In genomic region chrX:99154358-99154757, GRCm38 (mm10) we compare ENCODE assay signal across 19 mouse cellular contexts.
"Had no signal": no experiment of that assay in that cellular context is flagged by ENCODE, and none has a peak within 500 bp of the region (broad histone marks: within the 10 kb centered on the region; RNA-seq: fewer than 3 reads in every experiment).

No protein-coding gene starts in this region.

- H3K36me3 ChIP-seq: liver, embryonic 15.5 days; midbrain, embryonic 12.5 days had no signal

- H3K9ac ChIP-seq: kidney, embryonic 15.5 days; liver, embryonic 15.5 days; lung, embryonic 14.5 days; midbrain, embryonic 12.5 days; neural tube, embryonic 13.5 days had no signal

- H3K27me3 ChIP-seq: liver, embryonic 15.5 days had no signal

- H3K27ac ChIP-seq: kidney, embryonic 15.5 days; left cerebral cortex, adult 2 months; liver, embryonic 15.5 days; macrophage; midbrain, embryonic 12.5 days; neural tube, embryonic 13.5 days had no signal

- ATAC-seq: lung, postnatal 0 days; midbrain, embryonic 16.5 days had no signal

- DNase-seq: kidney, adult 11 months; kidney, adult 8-10 months; kidney, postnatal 10 days; kidney, postnatal 36 days; layer of hippocampus, postnatal 36 days; lung, embryonic 14.5 days; retina, postnatal 1 day; right cerebral cortex, postnatal 25 days; thymus, adult 18-20 months; thymus, postnatal 4 days had no signal

- H3K4me2 ChIP-seq: kidney, embryonic 15.5 days; liver, embryonic 15.5 days; lung, embryonic 14.5 days; midbrain, embryonic 12.5 days; neural tube, embryonic 13.5 days had no signal

- H3K9me3 ChIP-seq: kidney, embryonic 15.5 days; liver, embryonic 15.5 days; midbrain, embryonic 12.5 days; neural tube, embryonic 13.5 days had no signal

- H3K4me3 ChIP-seq: kidney, embryonic 15.5 days; left cerebral cortex, adult 2 months; liver, embryonic 15.5 days; midbrain, embryonic 12.5 days; myocyte; neural tube, embryonic 13.5 days had no signal
